Mouse (Mus musculus) v-Abl transformed pro-B cells (cell line): ENCODE measurements around the gene B230118H07Rik.
"Not testable (repeated sequence)": the region's sequence is repeated elsewhere in the genome, so short reads cannot be mapped to it uniquely, and the experiment has no call there.

Source experiments
- in situ Hi-C, 2 experiments: fragments of 400-800 bp; cut with MboI; formaldehyde crosslinking; loops; one replicate each; pipeline ENCODE4 v1.15.1; 2025; ENCODE audit not compliant: unreplicated experiment in 2 of 2

The B230118H07Rik gene

DNA sequence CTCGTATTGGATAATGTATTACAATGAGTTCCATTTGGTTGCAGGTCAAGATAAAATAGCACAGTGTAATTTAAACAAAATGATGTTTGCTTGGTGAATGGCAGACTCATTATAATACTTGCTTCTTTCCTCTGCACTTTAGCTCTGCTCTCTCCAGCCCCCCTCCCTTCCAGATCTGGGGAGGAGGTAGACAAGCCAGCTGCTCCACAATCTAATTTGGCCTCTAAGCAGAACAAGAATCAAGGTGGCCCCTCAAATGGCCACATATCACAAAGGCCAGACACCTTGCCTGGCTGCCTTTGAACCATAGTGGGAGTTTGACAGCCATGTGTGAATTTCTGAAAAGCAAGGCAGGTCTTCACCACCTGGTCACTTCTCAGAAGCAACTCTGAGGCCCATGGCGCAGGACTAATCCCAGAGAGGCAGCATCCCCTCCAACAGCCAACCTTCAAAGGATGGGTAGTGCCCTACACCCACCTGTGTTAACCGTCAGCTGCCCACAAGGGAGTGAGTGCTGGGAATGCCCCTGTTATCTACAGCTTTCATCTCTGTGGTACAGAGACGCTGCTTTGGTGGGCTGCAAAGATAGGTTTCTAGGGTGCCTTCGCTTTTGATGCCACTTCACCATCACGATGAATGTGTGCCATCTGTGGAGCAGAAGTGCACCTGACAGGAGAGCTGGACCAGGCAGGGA, 98.2 kb downstream of the B230118H07Rik start:
- in situ Hi-C loops = no loop called here

DNA sequence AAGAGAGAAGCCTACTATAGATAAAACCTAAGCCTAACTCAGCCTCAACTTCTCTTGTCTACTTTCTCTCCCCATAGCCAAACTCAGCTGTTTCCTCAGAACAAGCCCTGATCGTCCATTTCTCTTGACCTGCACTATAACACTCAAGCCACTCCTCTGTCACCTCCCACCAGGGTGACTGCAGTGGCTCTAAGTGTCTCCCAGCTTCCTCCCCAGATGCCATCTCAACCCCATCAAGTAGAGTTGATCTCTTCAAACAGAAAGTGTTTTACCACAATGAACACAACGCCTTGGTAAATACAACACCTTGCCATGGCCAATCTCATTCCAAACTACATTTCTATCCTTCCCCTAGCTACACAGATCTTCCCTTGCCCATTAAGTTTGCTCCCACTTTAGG, 99.2 kb downstream of the B230118H07Rik start:
- in situ Hi-C loops = no loop called here

DNA sequence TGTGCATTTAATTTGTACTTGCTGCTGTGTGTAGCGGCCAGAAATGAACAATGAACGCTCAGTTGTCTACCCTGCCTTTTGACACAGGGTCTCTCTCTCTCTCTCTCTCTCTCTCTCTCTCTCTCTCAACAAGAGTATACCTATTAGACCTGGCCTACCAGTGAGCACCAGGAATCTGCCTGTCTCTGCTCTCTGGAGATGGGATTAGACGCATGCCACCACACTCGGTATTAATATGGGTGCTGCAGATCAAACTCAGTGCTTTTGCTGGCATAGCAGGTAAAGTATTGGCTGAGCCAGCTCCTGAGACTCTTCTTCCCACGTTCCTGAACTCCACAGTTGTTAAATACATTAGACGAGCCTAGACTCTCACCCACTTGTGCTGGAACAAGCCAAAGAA, 100.5 kb downstream of the B230118H07Rik start:
- in situ Hi-C loops = no loop called here

DNA sequence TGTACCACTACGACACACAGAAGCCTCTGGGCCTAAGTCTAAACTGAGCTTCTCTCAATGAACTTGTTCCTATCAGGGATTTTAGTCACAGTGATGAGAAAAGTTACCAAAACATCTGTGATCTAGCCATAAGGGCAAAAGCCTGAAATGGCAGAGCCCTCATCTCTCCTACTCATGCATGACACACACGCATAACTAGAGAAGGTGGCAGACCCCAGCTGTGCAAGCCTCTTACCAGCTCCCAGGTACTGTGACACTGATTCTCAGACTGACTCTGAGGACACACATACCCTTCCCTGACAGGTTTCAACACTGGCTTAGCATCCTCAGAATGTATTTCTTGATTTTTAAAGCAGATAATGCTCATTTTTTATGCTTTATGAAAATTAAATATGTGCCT, 103.7 kb downstream of the B230118H07Rik start:
- in situ Hi-C loops = no loop called here

DNA sequence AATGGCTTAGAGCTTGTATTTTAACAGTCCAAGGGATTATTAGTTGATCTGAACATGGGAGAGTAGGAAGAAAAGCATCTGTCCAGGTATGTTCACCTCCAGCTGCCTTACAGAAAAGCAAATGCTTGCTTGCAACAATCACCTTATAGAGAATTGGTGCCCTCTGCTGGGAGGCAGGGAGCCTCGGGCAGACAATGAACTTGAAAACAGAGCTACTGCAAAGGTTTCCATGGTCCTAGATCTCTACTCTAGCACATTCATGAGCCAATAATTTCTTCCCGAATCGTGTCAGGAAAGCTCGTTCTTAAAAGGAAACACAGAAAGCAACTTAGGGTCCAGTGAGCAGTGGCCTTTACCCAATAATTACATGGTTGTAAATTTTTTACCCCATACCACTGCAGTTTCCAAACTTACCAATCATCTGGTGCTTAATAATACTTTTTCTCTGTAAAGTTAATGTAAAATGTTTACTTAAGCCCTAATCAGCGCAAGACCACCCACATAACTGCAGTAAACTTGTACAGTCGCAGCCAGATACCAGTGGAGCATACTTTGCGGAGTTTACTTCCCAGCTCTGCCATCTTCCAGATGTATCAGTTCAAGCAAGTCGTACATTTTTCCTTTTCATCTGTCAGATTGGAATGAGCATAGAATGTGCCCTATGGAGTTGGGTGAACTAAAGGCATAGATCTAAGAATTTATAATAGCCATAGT, 105.5 kb downstream of the B230118H07Rik start:
- in situ Hi-C loops = no loop called here

DNA sequence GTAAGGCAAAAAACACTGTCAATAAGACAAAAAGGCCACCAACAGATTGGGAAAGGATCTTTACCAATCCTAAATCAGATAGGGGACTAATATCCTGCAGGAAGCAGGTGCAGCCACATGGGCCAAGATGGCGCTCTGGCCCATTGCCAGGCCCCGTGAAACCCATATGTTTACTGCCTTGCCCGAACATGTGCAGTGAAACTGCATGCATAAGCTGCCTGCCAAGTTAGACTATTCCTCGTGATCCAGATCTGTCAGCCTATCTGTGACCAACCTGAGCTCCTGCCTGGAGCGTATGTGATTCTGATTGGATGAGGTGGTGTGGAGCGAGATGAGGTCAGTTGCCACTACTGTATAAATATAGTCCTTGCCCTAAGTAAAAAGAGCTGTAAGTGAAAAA, 112.4 kb downstream of the B230118H07Rik start:
- in situ Hi-C loops = not testable (repeated sequence)

DNA sequence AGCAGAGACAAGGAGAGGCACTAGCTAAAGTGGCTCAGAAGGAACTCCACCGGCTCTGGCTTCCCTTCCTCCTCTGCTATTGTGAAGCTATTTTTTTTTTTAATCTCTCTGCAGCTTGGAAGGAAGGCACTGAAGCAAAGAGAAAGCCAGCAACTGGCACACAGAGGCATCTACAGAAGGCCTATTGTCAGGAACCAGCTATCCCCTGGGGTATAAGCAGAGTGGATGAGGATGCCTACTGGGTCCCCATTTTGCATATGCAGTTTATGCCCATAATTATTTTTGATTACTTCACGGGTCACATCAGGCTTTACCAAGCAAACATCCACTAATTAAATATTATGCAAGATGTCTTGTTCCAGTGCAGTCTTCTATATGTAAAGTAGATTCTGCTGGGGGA, 115.6 kb downstream of the B230118H07Rik start:
- in situ Hi-C loops = loop anchor here in 1 of 2 experiments (5.0 kb wide), 1 partner anchor 124 kb away; no protein-coding TSS in a partner anchor

DNA sequence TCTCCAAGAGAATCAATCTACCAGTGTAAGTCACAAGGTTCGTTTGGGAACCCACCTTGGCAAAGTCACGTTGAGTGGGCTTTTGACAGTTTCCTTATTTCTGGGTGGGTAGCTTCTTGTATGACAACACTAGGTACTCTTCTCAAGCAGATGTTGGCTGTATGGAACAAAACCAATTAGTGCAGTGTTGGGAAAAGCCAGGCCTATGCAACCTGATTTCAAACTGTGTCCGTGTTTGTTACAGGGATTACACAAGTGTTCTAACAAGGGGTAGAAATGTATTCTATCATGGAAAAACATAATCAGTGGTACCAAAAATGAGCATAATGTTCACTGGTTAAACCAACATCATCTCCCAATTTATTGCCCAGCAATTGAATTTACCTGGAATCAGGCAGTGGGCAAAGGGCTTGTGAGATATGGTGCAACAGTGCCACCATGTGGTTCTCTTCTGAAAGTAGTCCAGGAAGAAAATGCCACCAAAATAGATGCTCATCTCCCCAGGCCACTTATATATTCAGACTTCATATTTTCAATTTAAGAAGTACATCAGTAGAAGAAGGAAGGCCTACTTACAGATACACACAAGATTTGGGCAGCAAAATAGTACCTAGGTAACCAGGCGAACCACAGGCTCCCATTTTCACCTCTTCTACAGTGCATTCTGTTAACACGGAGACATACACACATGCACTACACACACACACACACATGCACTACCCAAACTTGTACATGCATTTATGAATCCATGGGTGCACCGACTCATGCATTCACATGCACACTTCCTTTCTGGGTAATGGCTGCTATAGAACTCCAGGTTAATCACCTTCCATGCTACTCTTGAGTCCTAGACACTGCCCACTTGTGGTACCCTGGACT, 123.6 kb downstream of the B230118H07Rik start:
- in situ Hi-C loops = loop anchor here in 1 of 2 experiments (5.0 kb wide), 1 partner anchor 53 kb away; no protein-coding TSS in a partner anchor

DNA sequence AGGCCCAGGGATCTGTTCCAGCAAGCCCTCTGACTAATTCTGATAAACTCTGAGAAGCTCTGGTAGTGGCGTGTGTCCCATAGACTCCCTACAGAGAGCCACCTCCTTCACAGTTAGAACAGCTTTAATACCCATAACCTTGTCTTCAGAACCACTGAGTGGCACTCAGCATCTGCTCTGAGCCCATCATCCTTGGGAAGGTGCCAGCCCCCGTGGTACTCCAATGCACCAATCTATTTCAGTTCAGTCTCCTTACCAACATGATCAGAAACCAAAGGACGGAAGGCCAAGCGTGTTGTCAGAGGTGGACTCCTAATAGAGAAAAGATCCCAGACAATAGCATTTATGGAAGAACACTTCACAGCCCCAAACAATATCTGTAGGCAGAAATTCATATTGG, 124.2 kb downstream of the B230118H07Rik start:
- in situ Hi-C loops = loop anchor here in 1 of 2 experiments (5.0 kb wide), 1 partner anchor 53 kb away; no protein-coding TSS in a partner anchor

DNA sequence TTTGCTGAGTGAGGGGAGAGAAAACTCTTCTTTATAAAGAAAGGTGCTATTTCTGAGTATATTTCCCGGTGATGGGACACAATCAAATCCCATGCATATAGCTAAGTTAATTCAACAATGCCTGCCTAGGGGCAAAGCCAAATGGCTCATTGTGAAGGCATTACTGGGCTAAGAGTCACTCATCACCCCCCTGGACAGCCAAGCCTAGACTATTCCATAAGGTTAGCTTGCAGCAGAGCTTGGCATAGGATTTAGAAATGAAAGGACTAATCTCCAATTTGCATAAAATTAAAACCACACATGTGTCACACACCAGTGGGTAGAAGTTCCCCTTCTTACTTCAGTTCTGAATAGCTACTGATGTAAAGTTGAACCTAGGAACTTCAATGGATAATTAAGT, 128.8 kb downstream of the B230118H07Rik start:
- in situ Hi-C loops = no loop called here

DNA sequence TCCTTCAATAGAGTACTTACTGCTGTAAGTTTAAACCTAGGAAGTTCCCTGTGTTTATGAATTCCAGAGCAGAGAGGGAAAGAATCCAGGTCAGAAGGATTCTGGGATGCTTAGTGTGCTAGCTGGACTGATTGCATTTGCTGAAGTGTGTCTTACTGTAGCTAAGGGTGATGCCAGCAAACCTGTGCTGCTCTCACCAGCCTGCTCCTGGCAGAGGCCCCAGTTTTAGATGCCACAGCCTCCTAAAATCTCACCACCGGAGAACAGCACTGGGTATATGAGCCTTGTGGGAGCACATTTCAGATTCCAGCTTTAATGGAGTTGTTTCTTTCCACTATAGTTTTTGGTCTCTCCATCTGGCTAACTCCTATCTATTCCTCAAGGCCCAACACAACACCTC, 129.4 kb downstream of the B230118H07Rik start:
- in situ Hi-C loops = no loop called here
